Mouse (Mus musculus) myocyte (in vitro differentiated cells): ENCODE results near the gene Csmd2. TPM values are rescaled to one million over a fixed set of nuclear protein-coding genes. Genes with fewer than 3 reads are reported as not detected.

ENCODE experiments used
- H3K27me3 ChIP-seq: one replicate; pipeline ENCODE4 v1.6.1; 2011; ENCODE audit not compliant: control insufficient read depth, insufficient read depth, insufficient read length
- H3K36me3 ChIP-seq: one replicate; pipeline ENCODE4 v1.6.1; 2011; ENCODE audit not compliant: control insufficient read depth, insufficient read depth
- H3K4me2 ChIP-seq: one replicate; pipeline ENCODE4 v1.6.1; 2011; ENCODE audit warnings: low read depth, control low read depth
- H3K4me3 ChIP-seq: one replicate; pipeline ENCODE4 v1.5.1; 2011; ENCODE audit warnings: mild to moderate bottlenecking, control low read depth, moderate library complexity
- H3K79me2 ChIP-seq: one replicate; pipeline ENCODE4 v1.6.1; 2011; ENCODE audit not compliant: control insufficient read depth, insufficient read depth
- H3ac ChIP-seq: one replicate; pipeline ENCODE4 v1.6.1; 2011; ENCODE audit not compliant: control insufficient read depth, insufficient read length
- CEBPB ChIP-seq: IDR thresholded peaks from 2 replicates; pipeline ENCODE4 v1.6.1; 2011; ENCODE audit warnings: mild to moderate bottlenecking, moderate library complexity; ENCODE audit not compliant: poor library complexity, insufficient read depth, severe bottlenecking
- E2F4 ChIP-seq: IDR thresholded peaks from one replicate; pipeline ENCODE4 v1.6.1; 2011; ENCODE audit warnings: mild to moderate bottlenecking, control low read depth, moderate library complexity; ENCODE audit not compliant: insufficient read depth
- MAX ChIP-seq: IDR thresholded peaks from one replicate; pipeline ENCODE4 v1.6.1; 2011; ENCODE audit warnings: low read depth, mild to moderate bottlenecking, control low read depth
- MYOD1 ChIP-seq, 3 experiments: IDR thresholded peaks; one replicate each; pipeline ENCODE4 v1.6.1; 2011; ENCODE audit warnings: control low read depth in 2 of 3, low read depth in 2 of 3, mild to moderate bottlenecking in 2 of 3, moderate library complexity in 1 of 3; ENCODE audit not compliant: insufficient read length in 2 of 3, control insufficient read depth in 1 of 3
- MYOG ChIP-seq, 3 experiments: IDR thresholded peaks; one replicate each; pipeline ENCODE4 v1.6.1; 2011; ENCODE audit warnings: control low read depth in 2 of 3, low read depth in 2 of 3, mild to moderate bottlenecking in 2 of 3; ENCODE audit not compliant: insufficient read length in 2 of 3, control insufficient read depth in 1 of 3, insufficient read depth in 1 of 3
- POLR2A ChIP-seq: IDR thresholded peaks from one replicate; pipeline ENCODE4 v1.6.1; 2011; ENCODE audit warnings: low read depth, mild to moderate bottlenecking, control low read depth, moderate library complexity; ENCODE audit not compliant: insufficient read length
- POLR2AphosphoS2 ChIP-seq: IDR thresholded peaks from one replicate; pipeline ENCODE4 v1.6.1; 2011; ENCODE audit warnings: low read depth, control low read depth; ENCODE audit not compliant: insufficient read length
- REST ChIP-seq: IDR thresholded peaks from one replicate; pipeline ENCODE4 v1.6.1; 2011; ENCODE audit warnings: mild to moderate bottlenecking, control low read depth, moderate library complexity; ENCODE audit not compliant: insufficient read depth, insufficient read length
- SRF ChIP-seq: IDR thresholded peaks from one replicate; pipeline ENCODE4 v1.6.1; 2011; ENCODE audit warnings: low read depth; ENCODE audit not compliant: control insufficient read depth, insufficient read length
- TCF12 ChIP-seq: IDR thresholded peaks from one replicate; pipeline ENCODE4 v1.6.1; 2011; ENCODE audit warnings: mild to moderate bottlenecking, control low read depth; ENCODE audit not compliant: poor library complexity, insufficient read depth, severe bottlenecking
- TCF3 ChIP-seq: IDR thresholded peaks from one replicate; pipeline ENCODE4 v1.6.1; 2011; ENCODE audit warnings: low read depth, control low read depth; ENCODE audit not compliant: insufficient read length
- USF1 ChIP-seq: IDR thresholded peaks from one replicate; pipeline ENCODE4 v1.6.1; 2011; ENCODE audit warnings: low read depth, mild to moderate bottlenecking, control low read depth, moderate library complexity
- polyA plus RNA-seq: library from polyadenylated mRNA; unstranded; fragments of >200 nt; fragmentation: generic; extraction: Trizol; gene quantifications from one replicate; pipeline ENCODE4 v1.2.1, GENCODE M21; 2012; ENCODE audit warnings: missing spikeins

Gene Csmd2
- polyA plus RNA-seq, 1 experiment: not detected

- no peaks in the 10 kb centered on the region for H3K36me3 ChIP-seq
- peaks cover 47% of the 10 kb centered on the region for H3K27me3 ChIP-seq
- no peak for TF ChIP-seq TCF12
- no peak for TF ChIP-seq MYOG (IDR thresholded peaks at IDR 0.05; ENCODE audit: control insufficient read depth in 1 of 3, insufficient read depth in 1 of 3, insufficient read length in 2 of 3, low read depth in 2 of 3)
- no peak for TF ChIP-seq SRF
- TF ChIP-seq USF1: no peak
- TF ChIP-seq POLR2AphosphoS2: no peak
- TF ChIP-seq E2F4: no peak
- no peak for TF ChIP-seq MYOD1 (IDR thresholded peaks at IDR 0.05; ENCODE audit: control insufficient read depth in 1 of 3, insufficient read length in 2 of 3, low read depth in 2 of 3)
- TF ChIP-seq TCF3: no peak
- TF ChIP-seq MAX: no peak
- H3K4me2 ChIP-seq: no peak overlapping the region
- no peak overlapping the region for H3ac ChIP-seq
- no peak overlapping the region for H3K4me3 ChIP-seq
- no peaks in the 10 kb centered on the region for H3K79me2 ChIP-seq
Measured at GRCm38 (mm10) chr4:128554198-128554597, 566.5 kb downstream of the Csmd2 start.

- Histone ChIP-seq H3K27me3 (peaks cover 68% of the 10 kb centered on the region), H3K79me2 (no peaks in the 10 kb centered on the region), H3K36me3 (no peaks in the 10 kb centered on the region), H3K4me3 (no peak overlapping the region), H3K4me2 (no peak overlapping the region), H3ac (no peak overlapping the region)
- no peak for TF ChIP-seq E2F4
- no peak for TF ChIP-seq MAX
- no peak for TF ChIP-seq POLR2AphosphoS2
- TF ChIP-seq MYOG (IDR thresholded peaks at IDR 0.05; ENCODE audit: control insufficient read depth in 1 of 3, insufficient read depth in 1 of 3, insufficient read length in 2 of 3, low read depth in 2 of 3): no peak
- no peak for TF ChIP-seq CEBPB
- no peak for TF ChIP-seq REST
- no peak for TF ChIP-seq SRF
- TF ChIP-seq MYOD1 (IDR thresholded peaks at IDR 0.05; ENCODE audit: control insufficient read depth in 1 of 3, insufficient read length in 2 of 3, low read depth in 2 of 3): no peak
- no peak for TF ChIP-seq POLR2A
- TF ChIP-seq TCF12: no peak
- no peak for TF ChIP-seq TCF3
Measured at GRCm38 (mm10) chr4:128560327-128560726, 572.7 kb downstream of the Csmd2 start.

GRCm38 (mm10) chr4:128575811-128576210 lies 588.2 kb downstream of the Csmd2 start:
- TF ChIP-seq REST: no peak
- TF ChIP-seq MYOG (IDR thresholded peaks at IDR 0.05; ENCODE audit: control insufficient read depth in 1 of 3, insufficient read depth in 1 of 3, insufficient read length in 2 of 3, low read depth in 2 of 3): no peak
- no peak for TF ChIP-seq MAX
- no peak for TF ChIP-seq CEBPB
- TF ChIP-seq TCF3: no peak
- TF ChIP-seq MYOD1 (IDR thresholded peaks at IDR 0.05; ENCODE audit: control insufficient read depth in 1 of 3, insufficient read length in 2 of 3, low read depth in 2 of 3): no peak
- no peak for TF ChIP-seq TCF12
- TF ChIP-seq SRF: no peak
- no peak for TF ChIP-seq POLR2AphosphoS2
- no peak for TF ChIP-seq USF1
- no peak for TF ChIP-seq E2F4
- H3K4me3 ChIP-seq: no peak overlapping the region
- H3K36me3 ChIP-seq: no peaks in the 10 kb centered on the region
- no peaks in the 10 kb centered on the region for H3K27me3 ChIP-seq
- H3ac ChIP-seq: no peak overlapping the region
- no peaks in the 10 kb centered on the region for H3K79me2 ChIP-seq
- H3K4me2 ChIP-seq: no peak overlapping the region

GRCm38 (mm10) chr4:128579182-128579581 lies 591.5 kb downstream of the Csmd2 start:
- Histone ChIP-seq H3K4me3 (no peak overlapping the region), H3K4me2 (no peak overlapping the region), H3ac (no peak overlapping the region), H3K27me3 (no peaks in the 10 kb centered on the region), H3K79me2 (no peaks in the 10 kb centered on the region), H3K36me3 (no peaks in the 10 kb centered on the region)
- TF ChIP-seq POLR2A: no peak
- no peak for TF ChIP-seq USF1
- TF ChIP-seq TCF12: no peak

GRCm38 (mm10) chr4:128593286-128593685 lies 605.6 kb downstream of the Csmd2 start:
- Histone ChIP-seq H3K4me2 (no peak overlapping the region), H3K79me2 (no peaks in the 10 kb centered on the region), H3ac (no peak overlapping the region), H3K4me3 (no peak overlapping the region), H3K36me3 (peaks cover 4% of the 10 kb centered on the region), H3K27me3 (no peaks in the 10 kb centered on the region)
- TF ChIP-seq TCF12 (no peak), USF1 (no peak), TCF3 (no peak), MAX (no peak), POLR2A (no peak), MYOG (IDR thresholded peaks at IDR 0.05; ENCODE audit: control insufficient read depth in 1 of 3, insufficient read depth in 1 of 3, insufficient read length in 2 of 3, low read depth in 2 of 3) (no peak), POLR2AphosphoS2 (no peak), MYOD1 (IDR thresholded peaks at IDR 0.05; ENCODE audit: control insufficient read depth in 1 of 3, insufficient read length in 2 of 3, low read depth in 2 of 3) (no peak), E2F4 (no peak), REST (no peak), CEBPB (no peak), SRF (no peak)
